Mouse (Mus musculus) layer of hippocampus, adult 8-10 months (tissue): ENCODE data around the gene Dxo. TPM values are rescaled to one million over a fixed set of nuclear protein-coding genes. Genes with fewer than 3 reads are reported as not detected.
A peak's percentile ranks its signal among the peaks of the same experiment; 100 is the strongest.
"Not testable (repeated sequence)": the region's sequence is repeated elsewhere in the genome, so short reads cannot be mapped to it uniquely, and the experiment has no call there.

Experiments
- DNase-seq, 2 experiments: peaks; one replicate each; pipeline ENCODE4 v3.0.0; 2022; ENCODE audit warnings: low spot score in 2 of 2
- total RNA-seq, 4 experiments: library from RNA; stranded (reverse); gene quantifications; 2 replicates each; pipeline ENCODE4 v1.2.4; 2022

The Dxo gene
- total RNA-seq, 4 experiments from 2014 or later: 33.0 to 42.4 (median 34.4) TPM

DNA sequence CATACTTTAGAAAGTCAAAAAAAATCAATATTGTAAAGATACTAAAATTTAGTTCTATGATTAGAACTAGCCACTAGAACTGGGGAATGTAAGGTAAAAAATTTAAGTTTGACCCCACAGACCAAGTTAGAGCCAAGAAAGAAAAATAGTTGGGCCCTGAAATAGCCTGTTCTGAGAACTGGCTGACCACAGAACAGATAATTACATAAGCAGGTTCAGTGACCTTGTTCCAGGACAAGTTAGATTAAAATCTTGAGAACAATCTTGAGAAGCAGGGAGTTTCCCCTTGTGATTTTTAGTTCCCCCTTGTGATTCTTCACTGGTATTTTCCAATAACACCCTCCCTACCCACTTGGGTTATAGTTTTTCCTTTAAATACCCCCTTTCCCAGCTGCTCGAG, 6.0 kb upstream of the Dxo start:
- DNase-seq: not testable (repeated sequence)

DNA sequence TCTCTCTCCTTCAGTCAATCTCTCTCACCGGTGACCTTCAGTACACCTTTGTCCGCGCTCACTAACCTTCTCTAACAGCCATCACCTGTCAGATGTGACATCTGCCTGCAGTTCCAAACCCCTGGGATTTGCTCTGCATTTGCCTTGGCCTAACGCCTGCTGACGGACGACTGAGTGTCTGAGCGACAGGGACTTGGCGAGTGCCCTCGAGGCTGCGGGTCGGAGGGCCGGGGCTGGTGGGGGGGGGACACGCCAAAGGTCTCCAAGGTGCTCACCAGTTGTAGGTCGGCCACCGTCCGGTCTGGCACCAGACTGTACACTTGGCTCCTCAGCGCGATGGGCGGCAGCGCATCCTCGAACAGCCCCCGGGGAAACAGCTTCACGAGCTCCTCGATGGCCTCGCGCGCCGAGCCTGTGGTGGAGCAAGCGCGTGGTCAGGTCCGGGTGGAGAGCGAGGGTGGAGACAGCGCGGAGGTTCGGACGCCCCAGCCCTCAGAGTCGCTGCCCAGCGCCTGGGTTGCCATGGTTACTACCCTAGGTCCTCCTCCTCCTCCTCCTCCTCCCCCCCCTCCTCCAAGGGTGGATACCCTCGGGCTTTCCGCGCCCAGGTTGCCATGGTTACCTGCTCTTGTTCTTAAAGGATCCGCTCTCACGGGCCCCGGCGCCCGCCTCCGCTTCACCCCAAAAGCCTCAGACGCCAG, 514 bp upstream of the Dxo start:
- no peak for DNase-seq

GRCm38 (mm10) chr17:34837464-34838324, 875 bp downstream of the Dxo start:
- DNase-seq: no peak

DNA sequence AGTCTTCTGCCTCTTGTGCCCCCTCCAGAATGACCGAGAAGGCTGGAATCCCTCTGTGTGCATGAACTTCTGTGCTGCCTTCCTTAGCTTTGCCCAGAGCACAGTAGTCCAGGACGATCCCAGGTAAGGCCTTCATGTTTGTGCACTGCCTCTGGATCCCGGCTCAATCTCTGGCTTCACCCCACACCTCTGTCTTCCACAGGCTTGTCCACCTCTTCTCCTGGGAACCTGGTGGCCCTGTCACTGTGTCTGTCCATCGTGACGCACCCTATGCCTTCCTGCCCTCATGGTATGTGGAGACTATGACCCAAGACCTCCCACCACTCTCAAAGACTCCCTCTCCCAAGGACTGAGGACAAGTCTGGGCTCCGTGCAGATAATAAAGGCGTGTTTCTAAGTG, 2.0 kb downstream of the Dxo start:
- no peak for DNase-seq

DNA sequence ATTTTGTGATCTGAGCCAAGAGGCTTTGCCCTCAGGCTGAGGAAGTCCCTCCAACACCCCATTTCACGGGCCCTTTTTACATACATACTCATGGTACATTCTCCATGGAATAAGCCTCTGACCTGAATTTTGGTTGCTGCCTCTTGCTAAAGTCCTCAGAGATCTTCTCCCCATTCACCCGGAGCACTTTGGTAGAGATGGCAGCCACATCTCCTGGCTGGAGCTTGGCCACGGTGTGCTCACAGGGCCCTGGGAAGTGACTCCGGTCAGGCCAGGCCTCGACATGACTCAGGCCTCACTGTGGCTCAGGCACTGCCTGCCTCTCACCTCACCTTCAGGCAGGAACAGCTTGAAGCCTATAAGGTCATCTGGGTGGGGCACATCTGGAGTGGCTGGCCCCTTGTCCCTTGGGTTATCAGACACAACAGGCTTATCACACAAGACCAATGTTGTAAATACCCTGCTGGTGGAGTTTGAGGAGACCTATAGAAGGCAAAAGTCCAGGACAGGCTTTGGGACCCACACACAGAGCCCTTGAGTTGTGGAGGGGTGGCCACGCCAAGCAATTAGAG, 4.0 kb downstream of the Dxo start:
- DNase-seq: no peak

DNA sequence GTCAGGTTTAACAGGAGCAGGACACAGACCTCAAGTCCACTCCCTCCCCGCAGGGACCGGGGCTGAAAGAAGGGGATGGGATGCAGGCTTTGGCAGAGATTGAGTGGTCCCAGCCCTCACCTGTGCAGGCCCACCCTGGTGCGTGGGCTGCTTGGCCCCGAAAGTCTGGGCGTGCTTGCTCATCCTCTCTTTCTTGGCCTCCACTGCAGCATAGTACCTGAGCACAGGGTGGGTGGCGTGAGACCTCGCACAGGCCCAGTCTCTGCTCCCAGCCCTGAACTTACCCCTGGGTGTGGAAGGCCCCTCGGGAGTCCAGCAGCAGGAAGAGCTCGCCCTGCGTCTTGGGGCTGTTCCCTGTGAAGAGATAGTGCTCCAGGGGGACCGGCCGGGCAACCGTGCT, 8.1 kb downstream of the Dxo start:
- DNase-seq: no peak

DNA sequence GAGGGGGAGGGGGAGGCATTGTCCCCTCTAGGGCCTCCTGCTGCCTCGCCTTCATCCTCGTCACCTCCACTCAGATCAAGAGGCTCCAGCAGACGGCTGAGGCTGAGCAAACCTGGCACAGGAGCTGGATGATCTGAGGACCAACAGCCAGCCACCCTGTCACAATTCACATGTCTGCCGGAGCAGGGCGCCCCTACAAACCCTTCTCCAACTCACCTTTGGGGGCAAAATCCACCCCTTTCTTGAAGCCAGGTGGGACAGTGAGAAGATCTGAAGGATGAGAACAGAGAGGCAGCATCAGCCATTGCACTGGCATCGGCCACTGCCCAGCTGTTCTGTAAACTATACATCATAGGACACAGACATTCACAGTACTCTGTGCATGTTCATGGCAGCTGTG, 10.4 kb downstream of the Dxo start:
- no peak for DNase-seq

- no peak for DNase-seq
Measured at GRCm38 (mm10) chr17:34847615-34848014, 10.8 kb downstream of the Dxo start.

DNA sequence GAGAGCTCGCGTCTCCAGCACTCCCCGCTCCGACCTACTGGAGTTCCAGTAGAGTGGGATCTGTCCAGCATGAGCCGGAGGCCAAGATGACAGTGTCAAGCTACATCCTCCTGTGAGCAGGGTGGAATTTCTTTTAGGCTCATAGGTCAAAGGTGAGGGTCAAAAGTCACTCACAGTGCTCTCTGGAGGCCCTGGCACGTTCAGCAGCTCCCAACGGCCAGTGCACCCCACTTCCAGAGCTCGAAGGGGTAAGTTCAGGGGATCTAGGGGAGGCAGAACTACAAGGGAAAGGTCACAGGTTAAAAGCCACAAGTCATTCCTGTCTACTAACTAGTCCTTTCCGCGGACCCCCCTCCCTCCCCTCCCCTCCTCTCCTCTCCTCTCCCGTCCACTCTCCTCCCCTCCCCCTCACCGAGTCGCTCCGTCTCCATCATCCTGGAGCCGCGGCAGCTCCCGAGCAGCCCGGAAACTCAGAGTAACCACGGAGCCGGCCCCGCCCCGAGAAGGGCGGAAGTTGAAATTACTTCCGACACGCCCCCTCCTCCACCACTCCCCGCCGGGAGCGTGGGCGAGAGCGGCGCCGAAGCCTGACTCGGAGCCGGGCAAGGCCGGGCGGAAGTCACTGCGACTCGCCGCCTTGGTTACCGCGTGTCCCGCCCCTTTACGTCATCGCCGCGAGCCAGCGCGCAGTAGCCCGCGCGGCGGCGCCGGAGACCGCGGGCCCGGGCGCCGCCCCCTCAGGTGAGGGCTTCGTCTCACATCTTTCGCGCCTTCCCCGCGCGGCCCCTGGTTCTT, 13.1 kb downstream of the Dxo start, which contains the start of the genes Skiv2l and Nelfe:
Gene Skiv2l, minus strand, starts transcription at position 489 of the 795 bp plus-strand sequence.
Gene Nelfe, plus strand, starts transcription at position 670 of the 795 bp plus-strand sequence.
- peak; percentile 95 to 96 for DNase-seq

- DNase-seq: no peak
Measured at GRCm38 (mm10) chr17:34850517-34851125, 13.8 kb downstream of the Dxo start.

GRCm38 (mm10) chr17:34853511-34853910, 16.7 kb downstream of the Dxo start:
- DNase-seq: no peak

DNA sequence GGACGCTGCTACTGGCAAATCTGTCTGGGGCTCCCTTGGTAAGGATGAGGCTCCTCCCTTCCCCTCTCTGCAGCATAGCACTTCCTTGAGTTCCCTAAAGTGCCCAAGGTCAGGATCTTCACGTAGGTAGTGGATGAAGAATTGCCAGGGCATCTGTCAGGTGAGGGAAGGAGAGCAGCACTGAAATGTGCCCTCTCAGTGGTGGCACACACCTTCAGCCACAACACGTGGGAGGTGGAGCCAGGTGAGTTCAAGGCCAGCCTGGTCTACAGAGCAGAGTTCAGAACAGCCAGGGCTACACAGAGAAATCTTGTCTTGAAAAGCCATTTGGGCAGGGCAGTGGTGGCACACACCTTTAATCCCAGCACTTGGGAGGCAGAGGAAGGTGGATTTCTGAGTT, 17.9 kb downstream of the Dxo start:
- no peak for DNase-seq

DNA sequence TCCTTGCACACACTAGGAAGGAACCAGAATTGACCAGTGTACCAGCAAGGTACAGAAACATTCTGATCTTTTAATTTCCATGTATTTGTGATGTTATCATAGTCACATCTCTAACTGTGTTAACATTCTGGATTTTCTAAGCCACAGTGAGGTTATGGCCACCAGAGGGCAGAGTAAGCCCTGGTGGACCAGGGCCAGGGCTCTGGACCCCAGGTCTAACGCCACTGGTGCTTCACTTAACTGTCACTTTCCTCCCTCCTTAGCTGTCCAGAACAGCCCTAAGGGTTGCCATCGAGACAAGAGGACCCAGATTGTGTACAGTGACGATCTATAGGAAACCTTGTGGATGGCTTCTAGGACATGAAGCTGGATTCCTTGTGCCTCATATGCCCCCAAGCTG, 19.0 kb downstream of the Dxo start:
- no peak for DNase-seq

DNA sequence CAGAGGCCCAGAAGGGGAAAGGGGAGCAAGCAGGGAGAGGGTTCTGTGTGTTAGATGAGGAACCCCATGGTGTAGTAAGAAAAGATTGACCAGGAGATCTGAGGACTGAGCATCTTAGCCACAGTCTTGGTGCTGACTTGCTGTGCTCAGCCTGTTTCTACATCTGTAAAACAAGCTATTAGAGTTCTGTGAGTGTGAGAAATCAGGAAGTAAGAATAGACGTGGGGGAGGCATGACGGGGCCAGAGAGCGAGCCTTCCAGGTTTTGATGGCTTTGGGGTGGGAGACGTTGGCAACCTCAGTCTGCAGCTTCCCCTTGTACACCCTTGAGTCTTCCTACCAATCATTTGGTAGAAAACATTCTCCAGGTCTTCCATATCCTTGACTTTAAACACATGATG, 21.9 kb downstream of the Dxo start:
- DNase-seq: no peak

- no peak for DNase-seq
Measured at GRCm38 (mm10) chr17:34860514-34860913, 23.7 kb downstream of the Dxo start.

- no peak for DNase-seq
Measured at GRCm38 (mm10) chr17:34861704-34862415, 25.0 kb downstream of the Dxo start.

DNA sequence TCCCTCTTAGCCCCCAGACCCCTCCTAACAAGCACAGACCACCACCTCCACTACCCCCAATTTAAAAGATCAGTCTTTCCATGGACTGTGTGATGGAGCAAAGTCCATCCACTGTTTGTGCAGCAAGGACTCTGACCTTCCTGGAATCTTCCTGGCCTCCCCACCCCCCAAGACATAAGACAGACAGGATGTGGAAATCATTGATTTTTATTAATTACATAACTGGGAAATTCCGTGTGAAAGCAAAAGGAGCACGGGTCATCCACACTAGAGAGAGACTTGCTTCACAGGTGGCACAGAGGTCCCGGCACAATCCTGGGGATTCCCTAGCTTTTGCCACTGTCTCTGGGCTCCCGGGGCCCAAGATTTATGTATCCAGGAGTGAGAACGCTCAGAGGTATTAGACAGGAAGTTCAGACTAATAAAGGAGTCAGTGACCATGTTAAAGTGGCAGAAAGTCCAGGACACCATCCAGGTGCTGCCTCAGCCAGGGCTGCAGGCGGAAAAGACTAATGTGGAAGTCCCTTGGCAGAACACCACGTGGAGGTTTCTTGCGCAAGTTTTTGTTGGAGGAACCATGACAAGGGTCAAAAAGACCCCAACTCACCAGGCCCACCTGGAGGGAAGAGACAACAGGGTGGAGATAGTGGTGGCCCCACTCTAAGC, 25.7 kb downstream of the Dxo start, which contains the start of gene Cfb:
Gene Cfb, minus strand, starts transcription at position 103 of the 666 bp plus-strand sequence.
- DNase-seq: no peak

DNA sequence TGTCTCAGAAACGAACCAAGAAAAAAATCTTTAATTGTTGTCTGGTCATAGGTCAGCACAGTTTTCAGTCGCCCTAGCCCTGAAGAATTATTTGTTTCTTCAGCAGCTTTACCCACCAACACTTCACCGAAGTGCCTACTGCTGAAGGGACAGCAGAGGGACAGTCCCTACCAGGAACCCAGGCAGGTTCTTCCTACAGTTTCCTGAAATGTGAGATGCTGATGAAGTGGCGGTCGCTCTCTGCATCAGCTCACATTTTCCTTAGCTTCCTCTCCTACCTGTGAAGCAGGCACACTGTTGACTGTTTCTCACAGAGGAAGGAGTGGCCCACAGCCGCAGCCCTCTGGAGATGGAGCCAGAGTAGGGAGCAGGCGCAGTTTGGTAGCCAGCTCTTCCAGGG, 29.2 kb downstream of the Dxo start:
- no peak for DNase-seq

GRCm38 (mm10) chr17:34874321-34874720, 37.5 kb downstream of the Dxo start:
- DNase-seq: no peak
